Mouse (Mus musculus) limb, embryonic 12.5 days (tissue): ENCODE measurements around the gene Ly6g5c. TPM values are rescaled to one million over a fixed set of nuclear protein-coding genes. Genes with fewer than 3 reads are reported as not detected.

Source experiments
- ATAC-seq: fragments of 200-750 bp; cut with Nextera tagmentation; 2 replicates; pipeline ENCODE4 v1.8.0; 2017; ENCODE audit warnings: low read depth, moderate TSS enrichment; ENCODE audit not compliant: insufficient number of reproducible peaks, insufficient read depth, low FRiP score, low TSS enrichment
- H3K27ac ChIP-seq: fragments of 300-500 bp; sonication (generic); 2 replicates; pipeline ENCODE4 v1.5.1; 2016; ENCODE audit warnings: mild to moderate bottlenecking, moderate library complexity
- H3K27me3 ChIP-seq: fragments of 300-500 bp; sonication (generic); 2 replicates; pipeline ENCODE4 v1.6.1; 2016; ENCODE audit warnings: mild to moderate bottlenecking, moderate library complexity
- H3K36me3 ChIP-seq: fragments of 300-500 bp; sonication (generic); 2 replicates; pipeline ENCODE4 v1.6.1; 2016; ENCODE audit warnings: mild to moderate bottlenecking, moderate library complexity
- H3K4me1 ChIP-seq: fragments of 300-500 bp; sonication (generic); replicated peaks from 2 replicates; pipeline ENCODE4 v1.6.1; 2016
- H3K4me2 ChIP-seq: fragments of 300-500 bp; sonication (generic); 2 replicates; pipeline ENCODE4 v1.6.1; 2016; ENCODE audit warnings: mild to moderate bottlenecking, moderate library complexity
- H3K4me3 ChIP-seq: fragments of 300-500 bp; sonication (generic); replicated peaks from 2 replicates; pipeline ENCODE4 v1.5.1; 2016; ENCODE audit warnings: mild to moderate bottlenecking
- H3K9ac ChIP-seq: fragments of 300-500 bp; sonication (generic); replicated peaks from 2 replicates; pipeline ENCODE4 v1.6.1; 2016; ENCODE audit warnings: mild to moderate bottlenecking, moderate library complexity
- H3K9me3 ChIP-seq: fragments of 300-500 bp; sonication (generic); 2 replicates; pipeline ENCODE4 v1.6.1; 2016; ENCODE audit warnings: mild to moderate bottlenecking, moderate library complexity
- WGBS: fragments of 180-500 bp; shearing (Covaris S2); methylation state at CpG from one replicate; pipeline ENCODE4 v1.1.7; 2016; 5-methylcytosine and 5-hydroxymethylcytosine counted together
- polyA plus RNA-seq: library from polyadenylated mRNA; unstranded; fragments of >200 nt; fragmentation: Nextera tagmentation; extraction: Ambion mirVana; gene quantifications from 2 replicates; pipeline ENCODE4 v1.2.1, GENCODE M21; 2016

Ly6g5c gene
- polyA plus RNA-seq, 1 experiment from 2014 or later, result not detected

DNA sequence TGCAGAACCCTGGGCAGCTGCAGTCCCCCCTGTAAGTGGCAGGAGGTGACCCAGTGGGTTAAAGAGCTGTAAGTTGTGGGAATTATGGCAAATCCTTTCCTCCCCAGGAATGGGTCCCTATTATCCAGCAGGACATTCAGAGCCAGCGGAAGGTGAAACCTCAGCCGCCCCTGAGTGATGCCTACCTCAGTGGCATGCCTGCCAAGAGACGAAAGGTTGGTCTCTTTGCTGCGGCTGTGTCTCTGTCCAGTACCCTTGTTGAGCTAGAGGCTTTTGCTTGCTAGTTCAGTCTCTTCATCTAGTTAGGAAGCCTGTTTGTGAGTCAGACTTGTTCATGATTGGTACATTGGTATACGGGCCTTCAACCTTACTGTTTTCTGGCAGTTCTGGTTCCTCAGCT is 38.1 kb downstream of the Ly6g5c start:
- Histone ChIP-seq H3K9me3 (no peaks in the 10 kb centered on the region), H3K27ac (no peak overlapping the region), H3K9ac (no peak overlapping the region), H3K4me3 (no peak overlapping the region), H3K27me3 (no peaks in the 10 kb centered on the region), H3K36me3 (peaks cover 100% of the 10 kb centered on the region), H3K4me1 (no peaks in the 10 kb centered on the region), H3K4me2 (no peak overlapping the region)
- WGBS, result 87% methylated on average over 5 of the region's 5 CpGs
- no peak for ATAC-seq

DNA sequence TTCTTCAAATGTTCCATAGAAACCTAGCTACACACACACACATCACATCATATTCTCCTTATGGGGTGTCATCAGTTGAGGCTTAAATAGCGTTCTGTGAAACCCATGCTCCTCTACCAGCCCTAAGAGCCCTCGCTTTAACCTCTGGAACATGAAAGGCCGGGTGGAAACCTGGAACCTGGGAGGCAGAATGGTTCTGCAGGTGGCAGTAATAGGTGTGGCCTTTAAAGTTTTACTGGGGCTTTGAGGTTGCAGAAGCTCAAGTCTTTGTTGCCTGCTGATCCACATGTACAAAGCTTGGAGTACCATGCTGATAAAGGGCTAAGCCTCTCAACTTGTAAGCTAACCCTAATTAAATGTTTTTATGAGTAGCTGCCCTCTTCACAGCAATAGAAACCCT is 39.3 kb downstream of the Ly6g5c start:
- no peaks in the 10 kb centered on the region for H3K4me1 ChIP-seq
- WGBS, result 34% methylated on average over 3 of the region's 3 CpGs
- no peak overlapping the region for H3K4me2 ChIP-seq
- no peaks in the 10 kb centered on the region for H3K27me3 ChIP-seq
- H3K4me3 ChIP-seq, result no peak overlapping the region
- H3K27ac ChIP-seq, result 0 out of 2 replicates have a peak overlapping the region, but pooled peaks have one; percentile 5
- no peaks in the 10 kb centered on the region for H3K9me3 ChIP-seq
- H3K36me3 ChIP-seq, result peaks cover 100% of the 10 kb centered on the region
- no peak overlapping the region for H3K9ac ChIP-seq
- no peak for ATAC-seq

DNA sequence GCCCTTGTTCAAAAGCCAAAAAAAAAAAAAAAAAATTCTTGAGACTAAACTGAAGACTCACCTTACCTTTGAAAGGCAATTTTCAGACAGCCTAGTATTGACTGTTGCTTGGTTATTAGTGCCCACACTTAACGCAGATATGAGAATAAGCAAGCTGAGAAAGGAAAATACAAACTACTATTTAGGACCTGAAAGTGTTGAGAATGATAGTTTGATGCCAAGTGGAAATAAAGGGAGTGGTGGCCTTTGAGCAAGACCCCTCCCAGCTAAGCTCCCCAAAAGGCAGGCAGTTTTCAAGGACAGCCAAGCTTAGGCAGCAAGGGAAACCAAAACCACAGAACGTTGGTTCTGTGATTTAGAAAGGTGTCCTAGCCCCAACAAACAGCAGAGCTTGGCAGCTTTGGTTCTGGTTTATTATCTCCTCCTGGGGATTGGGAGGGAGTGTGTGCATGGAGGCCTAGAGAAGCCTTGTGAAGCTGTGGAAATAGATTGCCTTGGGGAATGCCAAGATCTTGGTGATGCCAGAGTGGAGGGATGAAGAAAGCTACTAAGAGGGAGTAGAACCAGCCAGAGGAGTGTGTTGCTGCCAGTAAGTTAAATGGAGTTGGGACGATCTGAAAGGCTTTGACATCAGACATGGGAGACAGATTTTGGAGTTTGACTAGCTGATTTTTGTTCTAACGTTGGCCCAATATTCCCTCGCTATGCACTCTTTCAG is 40.0 kb downstream of the Ly6g5c start:
- no peak overlapping the region for H3K4me2 ChIP-seq
- no peaks in the 10 kb centered on the region for H3K9me3 ChIP-seq
- no peaks in the 10 kb centered on the region for H3K27me3 ChIP-seq
- H3K36me3 ChIP-seq, result peaks cover 100% of the 10 kb centered on the region
- H3K4me1 ChIP-seq, result no peaks in the 10 kb centered on the region
- peak overlapping the region; percentile 25; the same call in 1 of the 2 replicates for H3K27ac ChIP-seq
- H3K4me3 ChIP-seq, result no peak overlapping the region
- H3K9ac ChIP-seq, result no peak overlapping the region
- WGBS, result 67% methylated on average over 5 of the region's 5 CpGs
- ATAC-seq, result no peak

DNA sequence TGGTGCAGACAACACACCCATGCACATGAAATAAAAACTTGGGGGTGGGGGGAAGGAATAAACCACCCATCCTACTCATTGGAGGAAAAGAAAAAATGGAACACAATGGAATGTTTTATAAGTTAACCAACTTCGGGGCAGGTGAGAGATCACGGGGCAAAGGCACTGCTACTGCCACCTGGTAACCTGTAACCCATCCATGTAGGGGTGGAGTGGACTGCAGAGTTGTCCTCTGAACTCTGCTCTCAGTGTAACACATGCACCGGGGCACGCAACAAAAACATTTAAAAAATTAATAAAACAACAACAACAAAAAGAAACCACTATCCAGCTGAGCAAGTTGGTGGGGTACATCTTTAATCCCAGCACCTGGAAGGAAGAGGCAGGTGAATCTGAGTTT is 44.0 kb downstream of the Ly6g5c start:
- Histone ChIP-seq H3K4me3 (no peak overlapping the region), H3K27ac (no peak overlapping the region), H3K4me1 (peaks cover 11% of the 10 kb centered on the region; the same call in 1 of the 2 replicates), H3K9ac (no peak overlapping the region), H3K9me3 (no peaks in the 10 kb centered on the region), H3K27me3 (no peaks in the 10 kb centered on the region), H3K36me3 (peaks cover 100% of the 10 kb centered on the region), H3K4me2 (no peak overlapping the region)
- WGBS, result 95% methylated on average over 4 of the region's 4 CpGs
- ATAC-seq, result no peak

DNA sequence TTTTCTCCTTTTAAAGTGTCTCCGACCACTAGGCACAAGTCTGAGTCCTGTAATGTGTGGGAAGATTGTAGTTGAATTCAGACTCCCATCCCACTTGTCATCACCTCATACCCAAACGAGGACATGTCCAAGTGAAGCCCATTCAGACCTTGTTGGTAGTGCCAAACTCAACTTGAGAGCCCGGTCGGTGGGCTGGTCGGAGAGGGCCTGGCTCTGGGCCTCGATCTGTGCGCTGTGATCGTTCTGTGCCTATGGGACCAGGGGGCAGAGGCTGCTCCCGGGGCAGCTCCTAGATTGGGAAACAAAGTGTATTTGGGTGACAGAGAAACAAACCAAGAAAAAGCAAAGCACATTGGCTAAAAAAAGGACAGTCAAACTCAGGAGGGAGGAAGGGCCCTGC is 45.0 kb downstream of the Ly6g5c start:
- Histone ChIP-seq H3K4me1 (peaks cover 11% of the 10 kb centered on the region; the same call in 1 of the 2 replicates), H3K27ac (no peak overlapping the region), H3K27me3 (no peaks in the 10 kb centered on the region), H3K36me3 (peaks cover 100% of the 10 kb centered on the region), H3K4me2 (no peak overlapping the region), H3K9me3 (no peaks in the 10 kb centered on the region), H3K4me3 (no peak overlapping the region), H3K9ac (no peak overlapping the region)
- no peak for ATAC-seq
- 93% methylated on average over 9 of the region's 9 CpGs for WGBS

DNA sequence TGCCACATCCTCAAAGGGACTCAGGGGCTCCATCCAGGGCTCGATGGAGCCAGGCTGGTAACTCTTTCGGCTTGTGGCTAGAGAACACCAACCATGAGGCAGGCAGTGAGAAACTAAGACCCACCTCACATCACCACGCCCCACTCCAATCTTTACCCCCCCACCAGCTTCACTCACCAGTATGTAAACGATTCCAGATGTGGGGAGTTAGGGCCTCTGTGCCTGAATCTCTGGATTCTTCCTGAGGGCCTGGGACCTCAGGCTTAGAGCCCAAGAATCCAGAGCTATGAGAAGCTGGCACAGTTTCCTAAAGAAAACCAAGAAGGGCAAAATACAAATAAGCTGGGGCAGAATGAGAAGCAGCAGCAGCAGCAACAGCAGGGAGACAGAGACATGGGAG is 45.9 kb downstream of the Ly6g5c start:
- Histone ChIP-seq H3K4me3 (no peak overlapping the region), H3K27ac (no peak overlapping the region), H3K36me3 (peaks cover 100% of the 10 kb centered on the region), H3K9me3 (no peaks in the 10 kb centered on the region), H3K9ac (no peak overlapping the region), H3K4me1 (peaks cover 11% of the 10 kb centered on the region; the same call in 1 of the 2 replicates), H3K27me3 (no peaks in the 10 kb centered on the region), H3K4me2 (no peak overlapping the region)
- no peak for ATAC-seq
- WGBS, result 59% methylated on average over 4 of the region's 4 CpGs

DNA sequence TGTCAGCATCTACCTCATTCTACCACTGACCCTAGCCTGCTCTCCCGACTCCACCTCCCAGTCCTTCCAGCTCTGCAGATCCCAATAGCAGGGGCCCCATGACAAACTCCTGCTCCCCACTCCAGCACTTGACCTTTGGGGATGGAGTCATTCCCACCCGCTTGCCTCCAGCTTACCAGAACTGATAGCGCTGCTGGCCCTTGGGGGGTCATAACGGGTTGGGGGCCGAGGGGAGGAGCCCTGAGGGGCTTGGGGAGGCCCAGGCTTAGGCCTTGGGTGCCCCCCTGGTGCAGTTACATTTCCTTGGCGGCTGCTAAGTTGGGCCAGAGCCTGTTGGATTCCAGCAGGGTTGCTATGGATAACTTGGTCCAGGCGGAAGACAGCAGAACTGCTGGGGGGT is 46.5 kb downstream of the Ly6g5c start:
- Histone ChIP-seq H3K4me2 (no peak overlapping the region), H3K9ac (peak overlapping the region; percentile 42; the same call in 1 of the 2 replicates)

DNA sequence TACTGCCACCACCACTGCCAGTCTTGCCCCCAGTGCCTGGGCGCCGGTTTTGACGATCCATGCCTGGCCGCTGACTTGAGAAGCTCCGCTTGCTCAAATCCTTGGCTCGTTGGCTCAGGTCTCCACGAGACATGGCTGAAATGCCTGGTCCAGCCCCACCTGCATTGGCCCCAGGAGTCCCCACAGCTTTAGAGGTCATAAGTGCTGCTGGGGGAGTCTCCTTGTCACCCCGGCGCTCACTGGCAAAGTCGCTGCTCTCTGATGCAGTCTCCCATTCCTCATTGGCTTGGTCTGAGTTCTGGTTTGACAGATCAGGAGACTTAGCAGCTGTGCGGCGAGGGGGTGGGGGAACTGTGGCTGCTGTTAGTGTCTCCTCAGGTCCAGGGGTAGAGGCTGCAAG is 47.4 kb downstream of the Ly6g5c start:
- Histone ChIP-seq H3K9me3 (no peaks in the 10 kb centered on the region), H3K4me2 (no peak overlapping the region), H3K36me3 (peaks cover 100% of the 10 kb centered on the region), H3K4me3 (no peak overlapping the region), H3K4me1 (peaks cover 11% of the 10 kb centered on the region; the same call in 1 of the 2 replicates), H3K27ac (no peak overlapping the region), H3K9ac (no peak overlapping the region), H3K27me3 (no peaks in the 10 kb centered on the region)
- WGBS, result 92% methylated on average over 12 of the region's 12 CpGs
- no peak for ATAC-seq

More for the DNA sequence above, 46.5 kb downstream of the Ly6g5c start:
- H3K4me3 ChIP-seq, result no peak overlapping the region
- no peaks in the 10 kb centered on the region for H3K9me3 ChIP-seq
- peaks cover 100% of the 10 kb centered on the region for H3K36me3 ChIP-seq
- H3K4me1 ChIP-seq, result peaks cover 11% of the 10 kb centered on the region; the same call in 1 of the 2 replicates
- no peaks in the 10 kb centered on the region for H3K27me3 ChIP-seq
- WGBS, result 86% methylated on average over 7 of the region's 7 CpGs
- no peak for ATAC-seq
- H3K27ac ChIP-seq, result peak overlapping the region; percentile 17; the same call in 1 of the 2 replicates

DNA sequence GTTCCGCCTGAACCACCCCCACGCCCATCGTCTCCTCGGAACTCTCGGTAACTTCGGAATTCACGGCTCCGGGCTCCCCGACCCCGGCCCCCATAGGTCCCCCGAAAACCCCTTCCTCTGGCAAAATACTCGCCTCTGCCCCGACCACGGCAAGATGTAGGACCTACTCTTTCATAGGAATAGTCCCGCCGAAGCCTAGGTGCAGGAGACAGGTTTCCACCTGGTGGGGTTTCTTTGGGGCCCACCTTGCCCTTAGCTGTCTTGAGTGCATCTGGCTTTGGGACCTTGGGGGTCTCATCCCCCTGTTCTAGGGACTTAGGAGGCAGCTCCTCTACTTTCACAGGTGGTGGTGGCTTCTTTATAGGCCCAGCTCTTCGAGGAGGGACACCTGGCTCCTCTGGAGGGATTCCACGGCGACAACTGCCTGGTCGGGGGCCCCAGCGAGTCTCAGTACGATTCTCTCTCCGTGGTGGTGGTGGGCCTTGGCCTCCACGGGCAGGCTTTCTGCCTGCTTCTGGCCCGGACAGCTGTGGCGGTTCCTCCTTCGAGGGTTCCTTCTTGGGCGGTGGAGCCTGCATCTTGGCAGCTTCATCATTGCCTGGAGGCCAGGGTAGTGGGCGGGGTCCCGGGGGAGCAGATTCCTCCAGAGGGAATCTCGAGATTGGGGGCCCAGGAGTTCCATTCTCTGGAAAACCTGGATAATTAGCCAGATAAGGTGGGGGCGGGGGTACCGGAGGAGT is 48.6 kb downstream of the Ly6g5c start:
- 91% methylated on average over 33 of the region's 33 CpGs for WGBS
- Histone ChIP-seq H3K4me3 (no peak overlapping the region), H3K27ac (no peak overlapping the region), H3K36me3 (peaks cover 100% of the 10 kb centered on the region), H3K9ac (no peak overlapping the region), H3K4me1 (peaks cover 11% of the 10 kb centered on the region; the same call in 1 of the 2 replicates), H3K27me3 (no peaks in the 10 kb centered on the region), H3K9me3 (no peaks in the 10 kb centered on the region), H3K4me2 (no peak overlapping the region)
- no peak for ATAC-seq

DNA sequence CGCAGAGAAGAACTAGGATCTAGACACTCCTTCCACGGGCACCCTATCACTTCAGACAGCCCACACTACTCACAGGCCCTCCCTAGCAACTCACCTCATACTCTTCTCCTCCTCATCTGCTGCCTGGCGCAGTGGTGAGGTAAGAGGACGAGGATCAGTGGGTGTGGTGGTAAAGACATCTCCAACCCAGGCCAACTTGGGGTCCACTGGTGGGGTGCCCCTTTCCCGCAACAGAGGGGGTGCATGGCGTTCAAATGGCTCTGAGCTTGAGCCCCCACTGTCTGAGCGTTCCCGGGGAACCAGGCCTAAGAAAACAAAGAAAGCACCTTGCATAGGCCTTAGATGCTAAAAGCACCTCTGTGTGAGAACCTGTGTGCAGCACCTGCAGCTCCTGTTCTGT is 49.2 kb downstream of the Ly6g5c start:
- H3K27ac ChIP-seq, result no peak overlapping the region
- ATAC-seq, result no peak
- no peak overlapping the region for H3K4me2 ChIP-seq
- peaks cover 100% of the 10 kb centered on the region for H3K36me3 ChIP-seq
- H3K4me3 ChIP-seq, result no peak overlapping the region
- peaks cover 11% of the 10 kb centered on the region; the same call in 1 of the 2 replicates for H3K4me1 ChIP-seq
- H3K27me3 ChIP-seq, result no peaks in the 10 kb centered on the region
- 93% methylated on average over 8 of the region's 8 CpGs for WGBS
- H3K9me3 ChIP-seq, result no peaks in the 10 kb centered on the region
- H3K9ac ChIP-seq, result no peak overlapping the region

DNA sequence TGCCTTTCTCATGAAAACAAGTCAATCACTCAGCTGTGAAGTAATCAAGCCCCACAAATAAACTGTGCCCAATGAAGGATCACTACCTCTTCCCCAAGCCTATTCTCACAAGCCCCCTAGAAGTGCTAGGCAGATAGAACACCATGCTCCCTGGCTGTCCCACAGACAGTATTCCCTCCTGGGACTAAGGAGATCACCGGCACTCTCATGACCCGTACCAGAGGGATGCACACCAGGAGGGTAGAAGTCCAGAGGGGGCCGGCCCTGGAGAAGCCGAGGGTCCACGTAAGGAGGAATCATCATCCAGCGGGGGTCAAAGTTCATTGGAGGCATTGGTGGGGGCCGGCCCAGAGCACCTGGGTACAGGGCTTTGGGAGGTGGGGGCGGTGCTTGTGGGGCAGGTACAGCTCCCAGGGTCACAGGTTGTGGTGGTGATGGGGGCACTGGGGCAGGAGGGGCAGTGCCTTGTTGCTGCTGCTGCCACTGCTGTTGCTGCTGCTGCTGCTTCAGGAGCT is 49.6 kb downstream of the Ly6g5c start:
- Histone ChIP-seq H3K9ac (no peak overlapping the region), H3K27me3 (no peaks in the 10 kb centered on the region), H3K9me3 (no peaks in the 10 kb centered on the region), H3K4me2 (no peak overlapping the region), H3K36me3 (peaks cover 100% of the 10 kb centered on the region), H3K27ac (no peak overlapping the region), H3K4me3 (no peak overlapping the region), H3K4me1 (peaks cover 16% of the 10 kb centered on the region)
- ATAC-seq, result no peak
- 90% methylated on average over 8 of the region's 8 CpGs for WGBS
